Mouse (Mus musculus) A20 (cell line): ENCODE data around the gene Alkbh7.

Source experiments
- DNase-seq: peaks from one replicate; pipeline ENCODE4 v3.0.0-alpha.2; 2011; ENCODE audit warnings: low read depth, low spot score

Alkbh7 gene

DNA sequence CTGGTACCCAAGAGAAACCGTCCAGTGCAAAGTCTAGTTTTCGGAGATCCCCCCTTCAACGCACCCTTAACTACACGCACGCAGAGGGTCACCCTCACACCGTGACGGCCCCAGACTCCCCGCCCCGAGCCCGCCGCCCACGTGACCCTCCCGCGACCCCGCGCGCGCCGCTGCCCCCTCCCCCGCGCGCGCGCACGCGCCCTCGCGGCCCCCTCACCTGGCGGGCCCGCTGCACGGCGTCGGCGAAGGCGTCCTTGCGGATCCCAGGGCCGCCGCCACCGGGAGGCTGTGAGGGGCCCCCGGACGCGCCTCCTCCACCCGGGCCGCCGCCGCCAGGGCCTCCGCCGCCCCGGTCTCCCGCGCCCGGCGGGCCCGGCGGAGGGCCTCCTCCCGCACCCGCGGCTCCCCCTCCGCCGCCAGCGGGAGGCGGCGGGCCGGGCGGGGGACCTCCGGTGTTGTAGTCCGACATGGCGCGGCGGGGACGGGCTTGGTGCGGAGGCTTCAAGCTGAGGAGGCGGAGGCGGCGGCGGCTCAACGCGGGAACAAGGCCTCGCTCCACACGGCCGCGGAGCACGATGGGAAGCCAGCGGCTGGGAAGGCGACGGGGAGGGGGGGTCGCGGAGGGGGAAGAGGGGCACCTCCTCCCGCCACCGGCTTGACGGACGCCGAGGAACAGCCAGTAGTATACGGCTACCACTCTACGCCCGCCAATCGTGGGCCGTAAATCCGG, 34.0 kb downstream of the Alkbh7 start, which contains the start of gene Khsrp:
Khsrp (minus strand) TSS at position 592 of the 730 bp plus-strand sequence.
- peak; percentile 51 for DNase-seq

DNA sequence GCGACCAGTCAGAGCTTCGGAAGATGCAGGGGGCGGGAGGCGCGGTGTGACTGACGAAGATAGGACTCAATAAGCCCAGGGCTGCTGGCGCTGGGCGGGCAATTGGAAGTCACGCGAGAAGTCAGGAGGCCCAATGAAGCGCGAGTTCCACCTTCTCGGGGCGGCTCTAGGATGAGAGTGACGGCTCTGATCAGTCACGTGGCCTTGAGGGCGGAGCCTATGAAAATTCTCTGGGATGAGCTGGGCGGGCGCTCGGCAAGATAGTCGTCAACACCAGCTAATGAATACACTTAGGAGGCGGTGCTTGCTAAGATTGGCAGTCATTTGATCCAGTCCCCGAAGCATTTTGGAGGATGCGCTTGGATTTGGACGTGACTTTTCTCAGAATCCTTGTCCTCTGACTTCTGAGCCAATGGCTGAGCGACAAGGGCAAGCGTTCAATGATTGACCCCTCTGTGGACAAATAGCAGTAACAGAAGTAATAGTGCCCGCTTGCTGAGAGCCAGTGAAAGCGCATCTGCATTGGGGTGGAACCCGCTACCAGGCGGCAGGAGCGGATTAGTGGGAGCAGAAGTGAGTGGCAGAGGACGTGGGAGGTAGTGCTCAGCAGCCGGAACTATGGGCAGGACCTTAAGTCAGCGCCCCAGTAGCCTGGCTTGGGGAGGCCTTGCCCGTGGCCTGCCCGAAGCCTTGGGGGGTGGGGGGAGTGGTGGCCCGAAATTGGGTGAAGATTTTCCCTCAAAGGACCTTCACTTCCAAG, 34.7 kb downstream of the Alkbh7 start:
- DNase-seq, result peak; percentile 100

DNA sequence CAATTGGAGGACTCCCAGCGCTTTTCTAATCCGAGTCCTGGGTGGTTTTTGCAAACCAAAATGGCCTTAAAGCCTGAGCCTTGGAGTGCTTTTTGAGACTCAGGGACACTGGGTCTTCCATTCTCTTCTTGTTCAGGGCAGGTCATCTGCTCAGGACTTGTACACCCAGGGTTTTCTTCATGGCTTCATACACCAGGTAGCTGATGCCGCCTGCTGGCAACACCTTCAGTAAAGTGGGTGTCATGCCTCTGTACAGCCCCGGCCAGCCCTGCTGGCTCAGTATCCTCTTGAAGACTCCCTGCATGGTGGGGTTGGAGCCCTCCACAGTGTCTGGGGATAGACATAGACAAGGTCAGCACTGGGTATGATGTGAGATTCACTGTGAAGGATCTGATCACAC, 35.7 kb downstream of the Alkbh7 start:
- DNase-seq, result peak; percentile 62

DNA sequence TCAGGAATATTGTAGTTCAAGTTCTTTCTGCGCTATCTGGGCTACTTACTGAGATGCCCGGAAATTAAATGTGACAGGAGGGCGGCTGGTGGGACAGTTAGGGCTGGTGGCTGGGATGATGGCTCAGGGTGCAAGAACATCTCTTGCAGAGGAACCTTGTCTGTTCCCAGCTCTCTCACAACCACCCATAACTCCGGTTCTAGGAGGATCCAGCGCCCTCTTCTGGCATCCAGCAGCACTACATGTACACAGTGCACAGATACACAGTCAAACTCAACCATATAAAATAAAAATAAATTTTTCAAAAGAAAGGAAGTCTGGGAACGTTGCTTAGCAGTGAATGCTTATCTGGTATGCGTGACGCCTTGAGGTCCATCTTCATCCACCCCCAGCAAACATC, 41.8 kb downstream of the Alkbh7 start:
- no peak for DNase-seq

DNA sequence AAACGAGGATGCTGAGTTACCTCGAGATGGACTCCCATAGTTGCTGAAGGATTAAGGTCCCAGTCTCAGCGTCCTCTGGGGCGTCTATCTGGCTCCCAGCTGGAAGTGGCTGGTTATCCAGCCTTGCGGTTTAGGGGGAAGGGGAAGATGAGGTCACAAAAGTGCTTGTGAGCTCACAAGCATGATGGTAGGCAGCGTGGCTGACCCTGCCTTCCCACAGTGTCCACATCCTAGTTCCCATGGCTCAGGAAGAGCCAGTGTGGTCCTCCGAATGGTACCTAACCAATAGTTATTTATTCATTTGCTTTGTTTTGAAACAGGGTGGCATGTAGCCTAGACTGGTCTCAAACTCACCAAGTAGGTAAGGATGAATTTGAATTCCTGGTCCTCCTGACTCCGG, 44.4 kb downstream of the Alkbh7 start, which contains the start of gene Slc25a41:
Slc25a41 (minus strand) TSS at position 101 of the 400 bp plus-strand sequence.
- no peak for DNase-seq

DNA sequence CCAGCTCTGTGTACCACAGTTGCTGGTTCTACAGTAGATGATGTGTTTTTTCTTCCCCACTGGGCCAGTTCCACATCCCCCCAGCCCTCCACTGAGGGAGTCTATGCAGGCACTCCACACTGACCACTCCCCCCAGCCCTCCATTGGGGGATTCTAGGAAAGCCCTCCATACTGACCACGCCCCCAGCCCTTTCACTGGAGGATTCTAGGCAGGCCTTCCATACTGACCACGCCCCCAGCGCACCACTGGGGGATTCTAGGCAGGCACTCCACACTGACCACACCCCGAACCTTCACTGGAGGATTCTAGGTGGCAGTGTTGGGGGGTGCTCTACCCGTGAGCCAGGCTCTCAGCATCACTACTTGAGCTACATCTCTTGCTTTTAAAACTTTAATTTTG, 50.3 kb downstream of the Alkbh7 start:
- DNase-seq, result peak; percentile 73

DNA sequence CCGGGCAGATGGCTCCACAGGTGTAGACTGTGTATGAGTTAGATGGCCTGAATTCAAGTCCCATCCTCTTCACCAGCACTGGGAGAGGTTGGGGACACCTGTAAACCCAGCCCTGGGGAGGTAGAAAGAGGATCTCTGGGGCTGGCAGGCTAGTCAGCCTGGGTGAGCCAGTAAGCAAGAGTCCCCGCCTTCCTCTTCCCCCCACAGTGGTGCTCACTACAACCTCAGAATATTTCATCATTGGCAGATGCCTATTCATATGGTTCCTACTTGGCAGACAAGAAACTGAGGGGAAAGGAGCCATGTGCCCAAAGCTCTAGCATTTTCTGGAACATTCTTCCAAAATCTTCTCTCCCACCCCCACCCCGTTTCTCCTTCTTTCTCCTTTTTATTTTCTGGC, 51.7 kb downstream of the Alkbh7 start:
- DNase-seq, result peak; percentile 89
